Comparison of ENCODE assay signal across 31 mouse cellular contexts in the genomic region with DNA sequence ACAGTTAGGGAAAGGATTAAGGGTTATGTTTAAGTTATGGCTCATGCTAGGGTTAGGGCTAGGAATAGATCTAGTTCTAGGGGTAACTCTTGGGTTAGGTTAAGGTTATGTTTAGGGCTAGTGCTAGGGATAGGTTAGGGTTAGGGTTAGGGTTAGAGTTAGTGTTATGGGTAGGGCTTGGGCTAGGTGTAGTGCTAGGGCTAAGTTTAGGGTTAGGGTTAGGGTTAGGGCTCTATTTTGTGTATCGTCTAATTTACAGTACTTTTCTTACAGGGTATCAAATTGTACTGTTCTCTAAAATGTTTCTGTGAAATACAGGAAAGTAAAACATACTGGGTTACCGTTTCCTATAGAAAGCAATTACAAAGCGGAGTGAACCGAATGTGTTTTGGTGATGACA.
"Had no signal": no experiment of that assay in that cellular context is flagged by ENCODE, and none has a peak within 500 bp of the region (broad histone marks: within the 10 kb centered on the region; RNA-seq: fewer than 3 reads in every experiment).

No protein-coding gene starts in this region.

- H3K4me3 ChIP-seq: left cerebral cortex, adult 2 months; limb, embryonic 12.5 days; limb, embryonic 13.5 days; limb, embryonic 15.5 days; liver, embryonic 12.5 days; liver, embryonic 13.5 days; liver, embryonic 15.5 days; lung, embryonic 15.5 days; megakaryocyte, embryonic 14.5 days; midbrain, embryonic 10.5 days; midbrain, embryonic 12.5 days; midbrain, embryonic 13.5 days; midbrain, embryonic 15.5 days; myocyte; neural tube, embryonic 12.5 days; neural tube, embryonic 13.5 days had no signal

- H3K4me1 ChIP-seq: limb, embryonic 12.5 days; limb, embryonic 13.5 days; limb, embryonic 15.5 days; liver, embryonic 12.5 days; liver, embryonic 13.5 days; liver, embryonic 15.5 days; lung, embryonic 15.5 days; megakaryocyte, embryonic 14.5 days; midbrain, embryonic 10.5 days; midbrain, embryonic 12.5 days; midbrain, embryonic 13.5 days; midbrain, embryonic 15.5 days; neural tube, embryonic 12.5 days; neural tube, embryonic 13.5 days had no signal

- H3K9ac ChIP-seq: limb, embryonic 12.5 days; limb, embryonic 13.5 days; limb, embryonic 15.5 days; liver, embryonic 12.5 days; liver, embryonic 13.5 days; liver, embryonic 14.5 days; liver, embryonic 15.5 days; lung, embryonic 14.5 days; lung, embryonic 15.5 days; midbrain, embryonic 12.5 days; midbrain, embryonic 13.5 days; midbrain, embryonic 15.5 days; neural tube, embryonic 12.5 days; neural tube, embryonic 13.5 days had no signal

- H3K9me3 ChIP-seq: limb, embryonic 12.5 days; limb, embryonic 13.5 days; limb, embryonic 15.5 days; liver, embryonic 12.5 days; liver, embryonic 13.5 days; liver, embryonic 15.5 days; lung, embryonic 15.5 days; megakaryocyte, embryonic 14.5 days; midbrain, embryonic 10.5 days; midbrain, embryonic 12.5 days; midbrain, embryonic 13.5 days; midbrain, embryonic 15.5 days; neural tube, embryonic 12.5 days; neural tube, embryonic 13.5 days had no signal

- H3K4me2 ChIP-seq: limb, embryonic 12.5 days; limb, embryonic 13.5 days; limb, embryonic 15.5 days; liver, embryonic 12.5 days; liver, embryonic 13.5 days; liver, embryonic 15.5 days; lung, embryonic 14.5 days; lung, embryonic 15.5 days; midbrain, embryonic 11.5 days; midbrain, embryonic 12.5 days; midbrain, embryonic 13.5 days; midbrain, embryonic 15.5 days; neural tube, embryonic 12.5 days; neural tube, embryonic 13.5 days had no signal

- ATAC-seq: liver, embryonic 12.5 days; lung, postnatal 0 days; midbrain, embryonic 13.5 days; midbrain, embryonic 15.5 days; midbrain, embryonic 16.5 days had no signal

- DNase-seq: left cerebral cortex, postnatal 4 days; liver; liver, embryonic 13.5 days; lung, adult 18-20 months; lung, adult 2 months; lung, embryonic 14.5 days; lung, postnatal 10 days; lung, postnatal 14 days; lung, postnatal 36 days; lung, postnatal 4 days; midbrain, embryonic 14.5 days had no signal

- H3K36me3 ChIP-seq: limb, embryonic 12.5 days; limb, embryonic 13.5 days; limb, embryonic 15.5 days; liver, embryonic 12.5 days; liver, embryonic 13.5 days; liver, embryonic 15.5 days; lung, embryonic 15.5 days; midbrain, embryonic 10.5 days; midbrain, embryonic 12.5 days; midbrain, embryonic 13.5 days; midbrain, embryonic 15.5 days; neural tube, embryonic 12.5 days; neural tube, embryonic 13.5 days had no signal

- H3K27me3 ChIP-seq: limb, embryonic 12.5 days; limb, embryonic 13.5 days; limb, embryonic 15.5 days; liver, embryonic 12.5 days; liver, embryonic 13.5 days; liver, embryonic 15.5 days; lung, embryonic 15.5 days; megakaryocyte, embryonic 14.5 days; midbrain, embryonic 12.5 days; midbrain, embryonic 13.5 days; midbrain, embryonic 15.5 days; neural tube, embryonic 12.5 days; neural tube, embryonic 13.5 days had no signal

- H3K27ac ChIP-seq: left cerebral cortex, adult 2 months; limb, embryonic 12.5 days; limb, embryonic 13.5 days; limb, embryonic 15.5 days; liver, embryonic 12.5 days; liver, embryonic 13.5 days; liver, embryonic 14.5 days; liver, embryonic 15.5 days; lung, embryonic 15.5 days; macrophage; midbrain, embryonic 10.5 days; midbrain, embryonic 12.5 days; midbrain, embryonic 13.5 days; midbrain, embryonic 15.5 days; neural tube, embryonic 12.5 days; neural tube, embryonic 13.5 days had no signal
